Mouse (Mus musculus) kidney, postnatal 10 days (tissue): ENCODE measurements around the gene Gm29423.
"Not testable (repeated sequence)": the region's sequence is repeated elsewhere in the genome, so short reads cannot be mapped to it uniquely, and the experiment has no call there.

ENCODE experiments used
- DNase-seq: peaks from one replicate; pipeline ENCODE4 v3.0.0; 2021; ENCODE audit warnings: mixed read lengths

The Gm29423 gene

GRCm38 (mm10) chrY:70303187-70303586 lies at the start of gene Gm29423, which contains the start of gene Gm29644:
TSS of gene Gm29423 (minus strand) at chrY:70303287.
TSS of gene Gm29644 (minus strand) at chrY:70303343.
- DNase-seq = not testable (repeated sequence)

- DNase-seq = not testable (repeated sequence)
Measured at GRCm38 (mm10) chrY:70273542-70273941, 29.5 kb downstream of the Gm29423 start, which contains the start of gene Gm21118. TSS of gene Gm21118 (minus strand) at chrY:70273642.
